Mouse (Mus musculus) urinary bladder, postnatal 36 days (tissue): ENCODE data around the gene Slc45a2.
A peak's percentile ranks its signal among the peaks of the same experiment; 100 is the strongest.
"Not testable (repeated sequence)": the region's sequence is repeated elsewhere in the genome, so short reads cannot be mapped to it uniquely, and the experiment has no call there.

Experiments used
- DNase-seq, 2 experiments: peaks; one replicate each; pipeline ENCODE4 v3.0.0; 2022; ENCODE audit warnings: low spot score in 2 of 2, mixed read lengths in 1 of 2

Slc45a2 gene

DNA sequence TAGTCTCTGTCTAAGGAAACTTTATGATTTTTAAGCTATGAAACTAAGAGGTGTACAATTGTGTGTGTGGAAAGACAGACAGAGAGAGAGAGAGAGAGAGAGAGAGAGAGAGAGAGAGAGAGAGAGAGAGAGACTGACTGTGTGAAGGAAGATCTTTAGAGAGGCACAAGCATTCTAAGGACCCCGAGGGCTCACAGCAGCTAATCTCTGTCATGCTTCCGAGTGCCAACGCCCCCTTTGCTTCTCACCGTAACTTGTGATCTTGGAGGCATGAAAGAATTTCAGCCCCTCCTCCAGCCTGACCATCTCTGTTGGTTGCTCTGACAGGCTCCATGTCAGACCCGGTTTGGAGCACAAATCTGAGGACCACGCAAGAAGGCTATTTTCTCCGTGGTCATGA is at the start of gene Slc45a2:
Gene Slc45a2 (plus strand): TSS at position 301 of the 400 bp plus-strand sequence.
- DNase-seq = no peak

DNA sequence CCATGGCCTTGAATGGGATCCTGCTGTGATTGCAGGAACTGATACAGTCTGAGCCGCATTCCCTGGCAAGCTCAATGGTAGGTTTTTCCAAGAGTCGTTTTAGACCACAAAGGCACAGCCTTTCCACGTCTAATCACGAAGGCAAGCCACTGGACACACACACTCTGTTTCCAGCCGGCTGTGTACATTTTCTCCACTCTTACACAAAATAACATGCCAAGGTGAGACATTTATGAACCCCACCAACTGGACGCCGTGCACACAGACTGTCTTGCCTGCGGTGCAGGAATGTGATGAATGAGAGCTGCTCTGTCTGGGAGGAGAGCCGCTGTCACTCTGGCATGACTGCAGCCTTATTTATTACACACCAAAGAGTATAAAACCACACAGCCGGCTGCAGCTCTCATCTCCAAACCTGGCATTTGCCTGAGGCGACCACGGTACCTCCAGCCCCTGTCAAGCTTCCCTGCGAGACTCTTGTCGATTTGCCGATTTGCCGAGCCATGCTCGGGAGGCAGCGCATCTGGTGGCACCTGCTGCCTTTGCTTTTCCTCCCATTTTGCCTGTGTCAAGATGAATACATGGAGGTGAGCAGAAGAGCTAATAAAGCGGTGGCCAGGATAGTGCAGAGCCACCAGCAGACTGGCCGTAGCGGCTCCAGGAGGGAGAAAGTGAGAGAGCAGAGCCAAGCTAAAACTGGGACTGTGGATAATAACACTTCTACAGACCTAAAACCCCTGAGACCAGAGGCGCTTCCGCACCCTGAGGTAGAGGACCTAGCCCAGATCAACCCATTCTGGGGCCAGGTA is 48.4 kb upstream of the Slc45a2 start, which contains the start of gene C1qtnf3:
Gene C1qtnf3 (plus strand): TSS at position 382 of the 809 bp plus-strand sequence.
- DNase-seq = no peak

- no peak for DNase-seq
These were observed 47.7 kb upstream of the Slc45a2 start for GRCm38 (mm10) chr15:10952760-10953305.

- no peak for DNase-seq
These were observed 47.1 kb upstream of the Slc45a2 start for GRCm38 (mm10) chr15:10953465-10953864.

DNA sequence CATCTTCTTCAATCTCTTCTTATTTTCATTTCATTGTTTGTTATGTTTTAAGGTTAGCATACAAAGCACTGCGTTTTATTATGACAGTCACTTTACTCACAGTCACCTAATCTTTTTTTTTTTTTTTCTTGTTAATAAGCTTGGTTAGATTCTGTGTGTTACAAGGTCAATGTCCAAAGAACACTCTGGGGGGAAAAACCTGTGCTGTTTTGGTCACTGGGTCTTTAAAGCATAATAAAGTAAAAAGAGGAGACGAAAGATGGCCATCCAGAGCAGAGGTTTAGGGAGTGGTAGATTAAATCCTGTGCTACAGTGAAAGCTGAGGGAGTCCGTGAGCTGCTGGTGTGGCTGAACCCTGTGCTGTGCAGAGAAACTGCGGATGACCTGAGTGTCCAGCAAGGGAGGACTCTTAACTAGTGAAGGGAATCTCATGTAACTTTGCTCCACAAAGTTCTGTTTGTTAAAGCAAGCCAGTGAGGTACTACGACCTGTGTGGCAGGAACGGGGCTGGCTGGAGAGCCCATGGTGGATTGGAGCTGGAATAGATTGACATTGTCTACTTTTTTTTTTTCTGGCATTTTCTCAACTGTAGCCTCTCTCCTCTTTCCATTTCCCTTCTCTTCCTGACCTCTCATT is 46.0 kb upstream of the Slc45a2 start:
- DNase-seq = no peak

GRCm38 (mm10) chr15:10955156-10955555 is 45.4 kb upstream of the Slc45a2 start:
- DNase-seq = no peak

GRCm38 (mm10) chr15:10956706-10957105 is 43.8 kb upstream of the Slc45a2 start:
- no peak for DNase-seq

DNA sequence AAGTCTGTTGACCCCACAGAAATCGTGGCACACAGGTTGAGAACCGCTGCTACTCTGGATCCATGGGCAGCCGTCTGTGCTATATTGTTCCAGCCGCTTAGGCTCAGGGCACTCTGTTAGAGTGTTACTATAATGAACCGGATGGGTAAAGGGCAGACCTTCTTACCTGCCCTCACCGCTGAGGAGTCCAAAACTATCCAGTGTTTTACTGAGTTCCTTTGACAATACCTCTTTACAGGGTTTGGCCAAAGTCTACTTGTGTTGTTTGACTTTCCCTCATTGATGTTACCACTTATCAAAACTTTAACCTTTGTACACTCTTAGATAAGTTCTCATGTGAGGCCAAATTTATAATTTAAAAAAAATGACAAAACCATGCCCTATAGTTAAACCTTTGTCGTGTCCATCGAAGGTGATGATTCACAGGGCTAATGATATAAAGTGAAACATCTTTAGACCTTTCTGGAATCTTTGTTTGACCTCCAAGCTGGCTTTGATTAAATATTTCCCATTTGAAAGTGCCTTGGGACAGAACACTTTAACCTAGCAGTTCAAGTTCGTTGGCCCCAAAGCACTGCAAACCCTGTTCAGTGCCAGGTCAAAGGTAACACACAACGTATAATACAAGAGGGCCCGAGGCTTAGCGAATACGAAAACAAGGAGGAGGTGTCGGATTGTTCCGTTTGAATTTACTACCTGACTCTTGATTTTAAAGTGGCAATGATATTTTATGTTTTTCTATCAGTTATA is 41.1 kb upstream of the Slc45a2 start:
- no peak for DNase-seq

- DNase-seq = no peak
These were observed 40.3 kb upstream of the Slc45a2 start for GRCm38 (mm10) chr15:10960267-10960666.

GRCm38 (mm10) chr15:10962601-10963000 is 37.9 kb upstream of the Slc45a2 start:
- no peak for DNase-seq

DNA sequence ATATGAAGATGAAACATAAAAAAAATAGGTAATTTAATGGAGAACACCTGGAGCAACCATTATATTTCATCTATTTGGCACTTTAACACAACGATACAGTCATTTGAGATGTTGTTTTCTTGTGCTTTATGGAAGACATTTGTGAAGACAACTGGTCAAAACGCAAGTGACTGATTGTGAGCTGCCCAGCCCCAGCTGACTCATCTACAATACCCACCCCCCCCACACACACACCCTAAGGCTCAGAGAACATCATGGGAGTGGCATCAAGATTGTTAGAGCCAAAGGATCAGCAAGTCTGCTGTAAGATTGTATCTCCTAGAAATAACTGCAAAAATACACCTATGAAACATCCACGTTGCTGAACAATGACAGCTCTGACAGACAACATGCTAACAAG is 31.1 kb upstream of the Slc45a2 start:
- DNase-seq = no peak

- no peak for DNase-seq
These were observed 29.7 kb upstream of the Slc45a2 start for GRCm38 (mm10) chr15:10970777-10971176.

DNA sequence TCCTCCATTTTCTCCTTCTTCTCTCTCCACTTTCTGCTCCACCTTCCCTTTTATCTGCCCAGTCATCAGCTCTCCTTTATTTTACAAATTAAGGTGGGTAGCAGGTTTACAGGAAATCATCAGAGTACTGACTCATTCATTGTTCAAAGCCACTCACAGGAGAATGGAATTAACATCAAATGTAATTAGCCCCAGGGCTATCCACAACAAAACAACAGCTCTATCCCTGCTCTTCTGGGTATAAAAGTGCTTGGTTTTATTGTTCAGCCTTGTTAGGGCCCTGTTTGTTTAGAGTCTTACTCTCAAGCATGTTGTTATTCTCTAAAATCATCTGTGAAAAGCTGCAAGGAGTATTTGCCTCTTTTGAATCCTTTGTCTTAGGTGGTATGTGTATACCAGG is 23.4 kb upstream of the Slc45a2 start:
- DNase-seq = no peak

- DNase-seq = no peak
These were observed 19.8 kb upstream of the Slc45a2 start for GRCm38 (mm10) chr15:10980712-10981111.

DNA sequence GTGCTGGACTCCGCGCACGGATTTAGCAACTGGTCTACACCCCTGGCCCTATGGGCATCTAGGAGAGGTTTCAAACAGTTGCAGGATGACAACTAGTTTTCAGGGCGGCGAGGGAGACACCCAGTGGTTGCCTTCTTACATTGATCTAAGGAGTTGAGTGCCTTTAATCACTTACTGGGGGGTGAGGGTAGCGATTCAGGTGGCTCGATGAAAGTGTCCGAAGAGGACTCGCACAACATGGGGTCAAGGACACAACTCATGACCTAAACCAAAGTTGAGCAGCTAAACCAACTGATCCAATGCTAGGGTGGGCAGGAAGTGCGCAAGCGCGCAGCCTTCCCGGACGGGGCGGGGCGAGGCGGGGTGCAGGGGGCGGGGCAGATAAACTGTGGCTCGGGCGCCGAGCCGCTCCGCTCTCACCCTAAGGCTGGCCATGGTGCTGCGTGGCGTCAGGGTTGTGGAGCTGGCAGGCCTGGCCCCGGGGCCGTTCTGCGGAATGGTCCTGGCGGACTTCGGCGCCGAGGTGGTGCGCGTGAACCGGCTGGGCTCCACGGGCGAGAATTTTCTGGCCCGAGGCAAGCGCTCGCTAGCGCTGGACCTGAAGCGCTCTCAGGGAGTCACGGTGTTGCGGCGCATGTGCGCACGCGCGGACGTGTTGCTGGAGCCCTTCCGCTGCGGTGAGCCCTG is 19.0 kb upstream of the Slc45a2 start, which contains the start of gene Amacr:
Gene Amacr (plus strand): TSS at position 380 of the 687 bp plus-strand sequence.
- DNase-seq = peak; percentile 86 to 88

GRCm38 (mm10) chr15:10982064-10982435 is 18.5 kb upstream of the Slc45a2 start:
- DNase-seq = no peak

DNA sequence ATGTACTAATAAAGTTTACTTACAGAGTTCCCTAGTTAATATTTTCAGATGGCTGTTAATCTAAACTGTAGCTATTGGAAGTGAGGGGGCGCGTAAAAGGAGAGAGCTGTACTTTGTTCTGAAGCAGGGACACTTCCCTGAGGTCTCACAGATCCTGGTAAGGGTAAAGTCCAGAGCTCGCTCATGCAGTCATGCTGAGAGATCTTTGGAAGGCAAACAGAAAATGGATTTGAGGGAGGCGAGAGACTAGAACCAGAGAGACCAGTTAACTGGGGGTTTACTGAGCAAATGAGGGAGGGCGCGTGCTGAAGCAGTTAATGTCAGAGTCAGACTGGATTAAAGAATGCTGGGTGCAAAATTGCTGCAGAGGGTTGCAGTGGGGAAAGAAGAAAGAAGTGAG is 14.8 kb upstream of the Slc45a2 start:
- no peak for DNase-seq

DNA sequence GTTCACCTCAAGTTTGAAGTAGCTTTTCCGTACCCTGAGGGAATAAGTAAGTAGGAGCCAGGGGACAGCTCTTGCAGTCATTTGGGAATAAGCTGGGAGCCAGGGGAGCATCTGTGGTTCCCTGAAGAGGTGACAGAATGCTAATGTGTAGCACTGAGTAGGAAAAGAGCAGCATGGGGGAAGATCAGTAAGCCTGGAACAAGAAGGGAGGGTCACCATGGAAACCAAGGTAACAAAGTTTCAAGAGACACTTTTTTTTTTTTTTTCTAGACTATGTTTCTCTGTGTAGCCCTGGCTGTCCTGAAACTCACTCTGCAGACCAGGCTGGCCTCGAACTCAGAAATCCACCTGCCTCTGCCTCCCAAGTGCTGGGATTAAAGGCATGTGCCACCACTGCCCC is 14.0 kb upstream of the Slc45a2 start:
- not testable (repeated sequence) for DNase-seq

DNA sequence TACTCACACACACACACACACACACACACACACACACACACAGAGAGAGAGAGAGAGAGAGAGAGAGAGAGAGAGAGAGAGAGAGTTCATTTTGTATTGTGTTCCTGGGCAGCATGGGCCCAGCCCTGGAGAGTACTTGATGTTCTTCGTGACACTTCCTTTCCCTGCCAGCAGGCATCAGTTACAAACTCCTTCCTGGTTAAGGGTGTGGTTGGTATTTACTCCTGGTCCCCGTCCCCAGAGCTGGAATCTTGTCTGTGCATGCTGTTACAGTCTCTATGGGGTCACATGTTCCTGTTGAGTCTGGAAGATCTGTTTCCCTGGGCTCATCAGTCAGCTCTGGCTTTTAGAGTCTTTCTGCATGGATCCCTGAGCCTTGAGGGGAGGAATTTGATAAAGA is 10.1 kb upstream of the Slc45a2 start:
- no peak for DNase-seq

DNA sequence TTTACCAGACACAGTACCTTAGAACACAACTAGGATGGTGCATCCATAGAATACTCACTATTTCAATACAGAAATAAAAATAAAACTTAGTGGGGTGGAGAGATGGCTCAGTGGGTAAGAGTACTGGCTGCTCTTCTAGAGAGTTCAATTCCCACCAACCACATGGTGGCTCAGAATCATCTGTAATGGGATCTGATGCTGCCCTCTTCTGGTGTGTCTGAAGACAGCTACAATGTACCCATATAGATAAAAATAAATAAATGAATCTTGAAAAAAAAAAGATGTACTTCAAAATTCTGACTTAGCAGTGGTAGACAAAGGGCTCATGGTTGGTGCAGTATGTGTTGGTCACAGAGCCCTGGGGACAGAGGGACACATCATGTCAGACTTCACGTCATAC is 9.0 kb upstream of the Slc45a2 start:
- DNase-seq = no peak

- no peak for DNase-seq
These were observed 689 bp upstream of the Slc45a2 start for GRCm38 (mm10) chr15:10999832-11000231.

DNA sequence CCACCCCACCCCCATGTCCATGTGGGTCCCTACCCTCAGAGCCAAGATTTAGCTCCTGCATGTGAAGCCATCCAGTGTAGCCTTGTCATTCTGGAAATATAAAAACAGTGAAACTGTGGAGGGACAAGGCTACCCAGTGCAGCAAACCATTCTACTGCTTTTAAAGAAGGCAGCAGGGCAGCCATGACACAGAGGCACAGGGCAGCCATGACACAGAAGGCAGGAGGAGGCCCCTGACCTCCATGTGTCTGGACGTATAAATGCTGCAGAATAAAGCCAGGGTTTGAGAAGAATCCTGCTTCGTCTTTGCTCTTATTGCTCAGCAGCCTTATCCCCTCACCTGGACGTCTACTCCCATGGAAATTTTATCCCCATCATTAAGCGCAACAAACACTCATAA is 3.3 kb downstream of the Slc45a2 start:
- DNase-seq = no peak
